Mouse (Mus musculus) heart, embryonic 13.5 days (tissue): Measurements from ENCODE around the gene Pdxp. TPM values are rescaled to one million over a fixed set of nuclear protein-coding genes. Genes with fewer than 3 reads are reported as not detected.
A peak's percentile ranks its signal among the peaks of the same experiment; 100 is the strongest.

Source experiments
- ATAC-seq: fragments of 200-750 bp; cut with Nextera tagmentation; 2 replicates; pipeline ENCODE4 v1.8.0; 2017; ENCODE audit warnings: moderate TSS enrichment; ENCODE audit not compliant: insufficient number of reproducible peaks, low FRiP score, low TSS enrichment; ENCODE audit errors: extremely low read depth
- H3K27ac ChIP-seq: fragments of 300-500 bp; sonication (generic); replicated peaks from 2 replicates; pipeline ENCODE4 v1.5.1; 2015; ENCODE audit warnings: moderate library complexity, mild to moderate bottlenecking, inconsistent platforms
- H3K27me3 ChIP-seq: fragments of 300-500 bp; sonication (generic); replicated peaks from 2 replicates; pipeline ENCODE4 v1.6.1; 2015; ENCODE audit warnings: mild to moderate bottlenecking, inconsistent platforms
- H3K36me3 ChIP-seq: fragments of 300-500 bp; sonication (generic); 2 replicates; pipeline ENCODE4 v1.6.1; 2015; ENCODE audit warnings: mild to moderate bottlenecking, inconsistent platforms
- H3K4me1 ChIP-seq: fragments of 300-500 bp; sonication (generic); 2 replicates; pipeline ENCODE4 v1.6.1; 2015; ENCODE audit warnings: inconsistent platforms
- H3K4me2 ChIP-seq: fragments of 300-500 bp; sonication (generic); 2 replicates; pipeline ENCODE4 v1.6.1; 2015; ENCODE audit warnings: inconsistent platforms, mild to moderate bottlenecking, moderate library complexity
- H3K4me3 ChIP-seq: fragments of 300-500 bp; sonication (generic); 2 replicates; pipeline ENCODE4 v1.5.1; 2015; ENCODE audit warnings: moderate library complexity, mild to moderate bottlenecking, inconsistent platforms
- H3K9ac ChIP-seq: fragments of 300-500 bp; sonication (generic); 2 replicates; pipeline ENCODE4 v1.6.1; 2015; ENCODE audit warnings: inconsistent platforms, mild to moderate bottlenecking, moderate library complexity
- H3K9me3 ChIP-seq: fragments of 300-500 bp; sonication (generic); 2 replicates; pipeline ENCODE4 v1.6.1; 2016; ENCODE audit warnings: inconsistent platforms
- WGBS: fragments of 180-500 bp; shearing (Covaris S2); methylation state at CpG from one replicate; pipeline ENCODE4 v1.1.7; 2015; ENCODE audit warnings: mixed read lengths; 5-methylcytosine and 5-hydroxymethylcytosine counted together
- polyA plus RNA-seq: library from polyadenylated mRNA; unstranded; fragments of >200 nt; fragmentation: Nextera tagmentation; extraction: Ambion mirVana; gene quantifications from 2 replicates; pipeline ENCODE4 v1.2.1, GENCODE M21; 2015

The Pdxp gene
- polyA plus RNA-seq = 20.2 and 21.2 TPM in 2 replicates

DNA sequence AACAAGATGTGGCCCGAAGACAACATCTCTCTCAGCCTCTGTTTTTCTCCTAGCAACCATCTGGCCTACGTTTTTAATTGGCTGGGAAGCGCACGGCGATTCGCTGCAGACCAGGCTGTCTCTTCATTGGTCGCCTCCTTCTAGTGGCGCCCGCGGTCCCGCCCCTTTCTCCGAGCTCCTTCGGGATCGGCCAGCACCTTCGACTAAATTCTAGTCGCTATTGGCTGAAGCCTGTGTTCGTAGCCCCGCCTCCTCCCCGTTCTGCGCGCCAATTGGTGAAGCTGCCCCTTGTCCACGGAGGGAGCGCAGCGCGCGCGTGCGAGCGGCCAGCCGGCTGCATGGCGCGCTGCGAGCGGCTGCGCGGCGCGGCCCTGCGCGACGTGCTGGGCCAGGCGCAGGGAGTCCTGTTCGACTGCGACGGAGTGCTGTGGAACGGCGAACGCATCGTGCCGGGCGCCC lies at the start of gene Pdxp:
TSS of gene Pdxp (plus strand) at position 288 of the 459 bp plus-strand sequence.
- peaks cover 24% of the 10 kb centered on the region for H3K4me1 ChIP-seq
- under 1% methylated on average over 51 of the region's 51 CpGs for WGBS

GRCm38 (mm10) chr15:78868398-78868797 lies 45.3 kb upstream of the Pdxp start:
- Histone ChIP-seq H3K36me3 (no peaks in the 10 kb centered on the region), H3K27ac (peak overlapping the region; percentile 84), H3K27me3 (no peaks in the 10 kb centered on the region), H3K4me3 (no peak overlapping the region), H3K4me1 (peaks cover 19% of the 10 kb centered on the region), H3K9ac (peak overlapping the region; percentile 6; the same call in 1 of the 2 replicates), H3K9me3 (no peaks in the 10 kb centered on the region), H3K4me2 (peak overlapping the region; percentile 11; the same call in 1 of the 2 replicates)
- WGBS = 32% methylated on average over 9 of the region's 9 CpGs
- ATAC-seq = no peak

More for the DNA sequence above, at the start of gene Pdxp:
- Histone ChIP-seq H3K4me3 (peak within 1 kb of the TSS; percentile 61), H3K27ac (peak within 1 kb of the TSS; percentile 81), H3K9me3 (no peaks in the 10 kb centered on the region), H3K4me2 (peak within 1 kb of the TSS; percentile 94), H3K9ac (peak within 1 kb of the TSS; percentile 83), H3K27me3 (0 out of 2 replicates have a peak, but pooled peaks cover 4% of the 10 kb centered on the region), H3K36me3 (peaks cover 43% of the 10 kb centered on the region)
- ATAC-seq = peak; percentile 85

GRCm38 (mm10) chr15:78868826-78869233 lies 44.9 kb upstream of the Pdxp start:
- H3K4me1 ChIP-seq = peaks cover 18% of the 10 kb centered on the region
- H3K4me3 ChIP-seq = no peak overlapping the region
- peak overlapping the region; percentile 6; the same call in 1 of the 2 replicates for H3K9ac ChIP-seq
- H3K9me3 ChIP-seq = no peaks in the 10 kb centered on the region
- peak overlapping the region; percentile 84 for H3K27ac ChIP-seq
- no peaks in the 10 kb centered on the region for H3K36me3 ChIP-seq
- no peak for ATAC-seq
- H3K27me3 ChIP-seq = no peaks in the 10 kb centered on the region
- WGBS = 66% methylated on average over 7 of the region's 7 CpGs
- peak overlapping the region; percentile 11; the same call in 1 of the 2 replicates for H3K4me2 ChIP-seq

- Histone ChIP-seq H3K4me1 (peaks cover 17% of the 10 kb centered on the region), H3K9ac (no peak overlapping the region), H3K27me3 (no peaks in the 10 kb centered on the region), H3K9me3 (no peaks in the 10 kb centered on the region), H3K4me2 (no peak overlapping the region), H3K36me3 (no peaks in the 10 kb centered on the region), H3K27ac (no peak overlapping the region), H3K4me3 (no peak overlapping the region)
- ATAC-seq = no peak
- WGBS = 25% methylated on average over 6 of the region's 6 CpGs
Observed at GRCm38 (mm10) chr15:78869775-78870174, 43.9 kb upstream of the Pdxp start.

DNA sequence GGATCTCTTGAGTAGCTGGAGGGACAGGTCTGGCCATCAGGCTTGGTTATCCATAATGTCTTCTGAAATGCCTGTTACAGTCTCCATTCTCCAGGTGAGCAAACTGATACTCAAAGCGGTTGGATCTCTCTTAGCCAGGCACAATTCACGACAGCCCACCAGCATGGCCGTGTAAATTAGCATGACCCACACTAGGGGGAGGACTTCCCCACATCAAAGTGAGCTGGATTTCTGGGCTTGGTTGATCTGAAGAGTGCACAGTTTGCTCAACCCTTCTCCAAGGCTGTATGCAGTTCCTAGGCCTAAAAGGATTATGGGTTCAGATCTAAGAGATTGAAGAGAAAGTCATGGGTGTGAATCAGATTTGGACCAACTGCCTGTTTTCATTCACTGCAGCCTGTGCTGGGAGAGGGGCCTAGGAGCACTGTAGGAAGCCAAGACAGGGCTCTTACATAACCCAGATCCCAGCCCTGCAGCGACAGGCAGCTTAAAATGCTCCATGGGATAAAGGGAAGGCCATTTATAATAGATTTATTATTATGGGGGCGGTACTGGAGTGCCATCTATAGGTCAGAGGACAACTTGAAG lies 41.6 kb upstream of the Pdxp start:
- Histone ChIP-seq H3K4me1 (peaks cover 33% of the 10 kb centered on the region), H3K4me2 (no peak overlapping the region), H3K9ac (0 out of 2 replicates have a peak overlapping the region, but pooled peaks have one; percentile 10), H3K9me3 (no peaks in the 10 kb centered on the region), H3K36me3 (no peaks in the 10 kb centered on the region), H3K4me3 (no peak overlapping the region), H3K27me3 (no peaks in the 10 kb centered on the region), H3K27ac (no peak overlapping the region)
- ATAC-seq = no peak
- WGBS = 47% methylated on average over 5 of the region's 5 CpGs

DNA sequence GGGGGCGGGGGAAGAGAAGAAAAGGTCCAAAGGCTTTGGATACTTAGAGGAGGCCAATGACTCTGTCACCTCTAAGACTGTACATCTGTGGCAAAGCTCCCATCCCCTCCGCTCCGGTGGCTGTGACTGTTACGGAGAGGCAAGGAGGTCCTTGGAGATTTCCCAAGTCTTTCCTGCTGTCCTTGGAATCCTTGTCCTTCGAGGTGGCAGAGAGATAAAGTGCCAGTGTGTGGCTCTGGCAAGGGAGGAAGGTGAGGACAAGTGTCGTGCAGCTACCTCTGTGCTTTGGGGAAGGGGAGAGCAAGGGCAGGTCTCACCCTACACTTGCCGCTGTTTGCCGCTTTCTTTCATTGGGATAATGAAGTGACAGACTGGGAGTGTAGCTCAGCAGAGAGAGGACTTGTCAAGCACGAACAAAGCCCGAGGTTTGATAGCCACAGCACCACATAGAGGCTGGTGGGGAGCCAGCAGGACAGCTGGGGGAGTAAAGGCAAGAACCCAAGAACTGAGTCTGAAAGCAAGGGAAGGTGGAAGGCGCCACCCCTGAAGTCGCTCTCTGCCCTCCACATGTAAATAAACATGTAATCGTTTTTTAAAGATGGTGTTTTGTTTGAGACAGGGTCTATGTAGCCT lies 39.8 kb upstream of the Pdxp start:
- Histone ChIP-seq H3K27me3 (no peaks in the 10 kb centered on the region), H3K9ac (peak overlapping the region; percentile 57; the same call in 1 of the 2 replicates), H3K27ac (no peak overlapping the region), H3K4me1 (peaks cover 32% of the 10 kb centered on the region), H3K4me3 (no peak overlapping the region), H3K9me3 (no peaks in the 10 kb centered on the region), H3K4me2 (no peak overlapping the region), H3K36me3 (no peaks in the 10 kb centered on the region)
- no peak for ATAC-seq
- WGBS = 41% methylated on average over 13 of the region's 13 CpGs

- peaks cover 4% of the 10 kb centered on the region; the same call in 1 of the 2 replicates for H3K36me3 ChIP-seq
- ATAC-seq = no peak
- H3K4me1 ChIP-seq = peaks cover 40% of the 10 kb centered on the region
- no peak overlapping the region for H3K4me3 ChIP-seq
- H3K27me3 ChIP-seq = no peaks in the 10 kb centered on the region
- no peak overlapping the region for H3K4me2 ChIP-seq
- no peaks in the 10 kb centered on the region for H3K9me3 ChIP-seq
- H3K27ac ChIP-seq = no peak overlapping the region
- H3K9ac ChIP-seq = no peak overlapping the region
- 69% methylated on average over 8 of the region's 8 CpGs for WGBS
Observed at GRCm38 (mm10) chr15:78874989-78875388, 38.7 kb upstream of the Pdxp start.

GRCm38 (mm10) chr15:78875537-78875936 lies 38.2 kb upstream of the Pdxp start:
- peaks cover 46% of the 10 kb centered on the region for H3K4me1 ChIP-seq
- peak overlapping the region; percentile 99 for H3K27ac ChIP-seq
- no peaks in the 10 kb centered on the region for H3K27me3 ChIP-seq
- H3K9ac ChIP-seq = peak overlapping the region; percentile 98; the same call in 1 of the 2 replicates
- 71% methylated on average over 5 of the region's 5 CpGs for WGBS
- peak overlapping the region; percentile 71; the same call in 1 of the 2 replicates for H3K4me3 ChIP-seq
- ATAC-seq = no peak
- no peaks in the 10 kb centered on the region for H3K9me3 ChIP-seq
- peaks cover 9% of the 10 kb centered on the region; the same call in 1 of the 2 replicates for H3K36me3 ChIP-seq
- peak overlapping the region; percentile 78 for H3K4me2 ChIP-seq

DNA sequence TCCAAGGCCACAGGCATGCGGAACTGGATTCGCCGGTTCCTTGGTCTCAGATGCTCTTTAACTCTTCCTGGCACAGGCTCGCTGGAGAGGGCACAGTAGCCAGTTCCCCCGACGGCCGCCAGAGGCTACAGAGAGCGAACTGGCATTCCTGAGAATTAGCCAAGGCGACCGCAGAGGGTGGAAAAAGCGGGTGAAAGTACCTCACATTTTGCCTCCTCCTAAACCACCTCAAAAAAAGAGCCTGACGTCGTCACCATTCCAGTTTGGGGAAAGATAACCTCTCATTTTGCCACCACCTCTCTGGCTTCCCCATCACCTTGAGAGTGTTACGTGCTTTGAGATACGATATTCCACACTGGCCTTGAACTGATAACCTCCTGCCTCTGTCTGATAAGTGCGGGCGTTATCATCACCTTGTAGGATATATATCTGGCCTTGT lies 37.4 kb upstream of the Pdxp start:
- H3K36me3 ChIP-seq = peaks cover 15% of the 10 kb centered on the region
- under 1% methylated on average over 17 of the region's 17 CpGs for WGBS

GRCm38 (mm10) chr15:78876991-78877809 lies 36.5 kb upstream of the Pdxp start, which contains the start of gene Gga1:
Gene Gga1 (plus strand): TSS chr15:78877190.
- Histone ChIP-seq H3K9ac (peak within 1 kb of the TSS; percentile 98), H3K36me3 (peaks cover 25% of the 10 kb centered on the region), H3K4me3 (peak within 1 kb of the TSS; percentile 71), H3K9me3 (no peaks in the 10 kb centered on the region), H3K4me1 (peaks cover 48% of the 10 kb centered on the region), H3K4me2 (peak within 1 kb of the TSS; percentile 78), H3K27ac (peak within 1 kb of the TSS; percentile 99), H3K27me3 (no peaks in the 10 kb centered on the region)
- under 1% methylated on average over 84 of the region's 95 CpGs for WGBS
- peak; percentile 88 for ATAC-seq

More for the DNA sequence above, 37.4 kb upstream of the Pdxp start:
- peak overlapping the region; percentile 99 for H3K27ac ChIP-seq
- peaks cover 48% of the 10 kb centered on the region for H3K4me1 ChIP-seq
- no peak for ATAC-seq
- peak overlapping the region; percentile 98 for H3K9ac ChIP-seq
- no peaks in the 10 kb centered on the region for H3K27me3 ChIP-seq
- peak overlapping the region; percentile 78 for H3K4me2 ChIP-seq
- H3K9me3 ChIP-seq = no peaks in the 10 kb centered on the region
- peak overlapping the region; percentile 71 for H3K4me3 ChIP-seq
